Mouse (Mus musculus) embryonic fibroblast, embryonic 13.5 days (primary cell): ENCODE measurements at regions not wholly inside any gene's neighbourhood (a gene's known extent, or its start where the extent isn't known, plus 50 kb on each side); places are given as distances from the start of the nearest gene placed in this dataset.

Experiments
- CTCF ChIP-seq: IDR thresholded peaks from 2 replicates; pipeline ENCODE4 v1.5.1; 2011; ENCODE audit warnings: mild to moderate bottlenecking, control low read depth, low read length, moderate library complexity, borderline replicate concordance; ENCODE audit not compliant: insufficient read depth
- POLR2A ChIP-seq: IDR thresholded peaks from 2 replicates; pipeline ENCODE4 v1.6.1; 2011; ENCODE audit warnings: low read depth, mild to moderate bottlenecking, control low read depth, low read length, moderate library complexity

DNA sequence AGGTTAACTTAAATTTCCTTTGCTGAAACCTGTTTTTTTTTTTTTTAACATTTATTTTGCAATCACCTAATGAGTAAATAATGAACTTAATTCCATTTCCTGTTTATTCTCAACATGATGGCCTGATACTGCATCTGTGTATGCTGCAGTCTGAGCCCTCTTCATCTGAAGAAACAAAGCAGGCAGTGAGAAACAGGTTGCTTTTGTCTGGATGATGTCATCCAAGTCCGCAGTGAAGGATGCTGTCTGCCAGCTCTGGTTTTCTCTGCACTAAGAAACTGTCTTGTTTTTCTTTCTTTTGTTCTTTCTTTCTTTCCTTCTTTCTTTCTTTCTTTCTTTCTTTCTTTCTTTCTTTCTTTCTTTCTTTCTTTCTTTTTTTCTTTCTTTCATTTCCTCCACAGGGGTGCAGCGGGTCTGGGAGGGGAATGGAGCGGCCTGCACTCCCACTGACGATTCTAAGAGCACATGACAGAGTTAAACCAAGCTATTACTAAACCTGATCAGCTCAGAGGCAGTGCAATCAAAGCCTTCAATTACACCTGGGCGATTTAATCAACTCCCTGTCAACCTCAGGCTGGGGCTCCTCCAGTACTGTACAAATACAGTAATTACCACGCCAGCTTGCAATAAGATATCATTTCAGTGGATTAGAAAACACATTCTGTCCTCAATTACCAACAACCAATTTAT lies 204.0 kb downstream of the Fam76b start:
- TF ChIP-seq POLR2A (no peak), CTCF (no peak)
